Mouse (Mus musculus) forebrain, embryonic 16.5 days (tissue): ENCODE data around the gene Gm15517. TPM values are rescaled to one million over a fixed set of nuclear protein-coding genes. Genes with fewer than 3 reads are reported as not detected.
"Not testable (repeated sequence)": the region's sequence is repeated elsewhere in the genome, so short reads cannot be mapped to it uniquely, and the experiment has no call there.

Source experiments
- ATAC-seq: fragments of 200-750 bp; cut with Nextera tagmentation; 2 replicates; pipeline ENCODE4 v1.8.0; 2017; ENCODE audit warnings: mild to moderate bottlenecking, moderate library complexity
- H3K27ac ChIP-seq: fragments of 300-500 bp; sonication (generic); 2 replicates; pipeline ENCODE4 v1.5.1; 2014; ENCODE audit warnings: low read length, control low read depth
- H3K27me3 ChIP-seq: fragments of 300-500 bp; sonication (generic); replicated peaks from 2 replicates; pipeline ENCODE4 v1.6.1; 2014; ENCODE audit warnings: low read length; ENCODE audit not compliant: control insufficient read depth, insufficient read depth
- H3K36me3 ChIP-seq: fragments of 300-500 bp; sonication (generic); 2 replicates; pipeline ENCODE4 v1.6.1; 2014; ENCODE audit not compliant: control insufficient read depth, insufficient read depth
- H3K4me1 ChIP-seq: fragments of 300-500 bp; sonication (generic); replicated peaks from 2 replicates; pipeline ENCODE4 v1.6.1; 2014; ENCODE audit warnings: low read length; ENCODE audit not compliant: control insufficient read depth, insufficient read depth
- H3K4me2 ChIP-seq: fragments of 300-500 bp; sonication (generic); 2 replicates; pipeline ENCODE4 v1.6.1; 2014; ENCODE audit warnings: mild to moderate bottlenecking, low read length, control low read depth
- H3K4me3 ChIP-seq: fragments of 300-500 bp; sonication (generic); replicated peaks from 2 replicates; pipeline ENCODE4 v1.5.1; 2014; ENCODE audit warnings: mild to moderate bottlenecking, low read length, control low read depth
- H3K9ac ChIP-seq: fragments of 300-500 bp; sonication (generic); replicated peaks from 2 replicates; pipeline ENCODE4 v1.6.1; 2014; ENCODE audit warnings: low read depth, low read length, control low read depth
- H3K9me3 ChIP-seq: fragments of 300-500 bp; sonication (generic); 2 replicates; pipeline ENCODE4 v1.6.1; 2016; ENCODE audit warnings: low read length; ENCODE audit not compliant: control insufficient read depth
- WGBS: fragments of 180-500 bp; shearing (Covaris S2); extraction: QIAGEN DNeasy Blood & Tissue Kit; methylation state at CpG from one replicate; pipeline ENCODE4 v1.1.7; 2014; 5-methylcytosine and 5-hydroxymethylcytosine counted together
- polyA plus RNA-seq: library from polyadenylated mRNA; unstranded; fragments of >200 nt; fragmentation: Nextera tagmentation; extraction: Ambion mirVana; gene quantifications from 2 replicates; pipeline ENCODE4 v1.2.1, GENCODE M21; 2015

Gm15517 gene
- polyA plus RNA-seq, 1 experiment from 2014 or later, result not detected

DNA sequence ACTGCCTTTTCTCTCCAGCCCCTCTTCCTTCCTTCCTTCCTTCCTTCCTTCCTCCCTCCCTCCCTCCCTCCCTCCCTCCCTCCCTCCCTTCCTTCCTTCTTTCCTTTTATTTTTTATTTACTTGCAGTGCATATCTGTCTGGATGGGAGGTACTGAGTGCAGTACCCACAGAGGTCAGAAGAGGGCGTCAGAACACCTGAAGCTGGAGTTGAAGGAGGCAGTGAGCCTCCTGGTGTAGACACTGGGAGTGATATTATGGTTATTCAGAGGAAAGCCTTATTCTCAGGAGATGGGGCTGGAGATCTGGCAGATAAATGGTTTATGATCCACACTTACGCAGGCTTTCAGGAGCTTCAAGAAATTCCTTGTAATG lies 16.0 kb downstream of the Gm15517 start:
- no peaks in the 10 kb centered on the region; the same call in 1 of the 2 replicates for H3K27me3 ChIP-seq
- no peak for ATAC-seq
- no peak overlapping the region for H3K9ac ChIP-seq
- H3K4me2 ChIP-seq, result no peak overlapping the region
- no peaks in the 10 kb centered on the region for H3K36me3 ChIP-seq
- H3K4me3 ChIP-seq, result no peak overlapping the region
- H3K4me1 ChIP-seq, result no peaks in the 10 kb centered on the region
- H3K9me3 ChIP-seq, result no peaks in the 10 kb centered on the region
- 46% methylated on average over 2 of the region's 2 CpGs for WGBS
- no peak overlapping the region for H3K27ac ChIP-seq

DNA sequence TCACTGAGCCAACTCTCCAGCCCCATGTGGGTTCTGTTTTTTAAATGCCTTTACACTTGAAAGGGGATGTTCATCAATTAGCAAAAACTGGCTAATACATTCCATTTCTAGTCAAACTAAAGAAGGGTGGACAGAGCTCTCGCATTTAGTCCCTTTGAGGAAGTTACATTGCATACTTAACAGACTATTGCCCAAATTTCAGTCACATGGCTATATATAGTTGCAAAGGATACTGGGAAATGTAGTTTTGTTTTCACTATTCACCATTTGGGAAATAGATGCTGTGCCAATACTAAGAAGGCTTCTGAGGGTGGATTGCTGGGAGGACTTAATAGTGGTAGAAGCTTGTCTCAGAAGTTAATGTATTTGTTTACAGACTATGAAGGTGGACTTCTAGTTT lies 19.7 kb downstream of the Gm15517 start:
- H3K9me3 ChIP-seq, result no peaks in the 10 kb centered on the region
- no peaks in the 10 kb centered on the region for H3K4me1 ChIP-seq
- no peaks in the 10 kb centered on the region for H3K36me3 ChIP-seq
- ATAC-seq, result peak; percentile 45
- H3K27me3 ChIP-seq, result no peaks in the 10 kb centered on the region
- H3K4me3 ChIP-seq, result no peak overlapping the region
- WGBS, result 45% methylated on average over 1 of the region's 1 CpGs
- no peak overlapping the region for H3K27ac ChIP-seq
- no peak overlapping the region for H3K9ac ChIP-seq
- no peak overlapping the region for H3K4me2 ChIP-seq

DNA sequence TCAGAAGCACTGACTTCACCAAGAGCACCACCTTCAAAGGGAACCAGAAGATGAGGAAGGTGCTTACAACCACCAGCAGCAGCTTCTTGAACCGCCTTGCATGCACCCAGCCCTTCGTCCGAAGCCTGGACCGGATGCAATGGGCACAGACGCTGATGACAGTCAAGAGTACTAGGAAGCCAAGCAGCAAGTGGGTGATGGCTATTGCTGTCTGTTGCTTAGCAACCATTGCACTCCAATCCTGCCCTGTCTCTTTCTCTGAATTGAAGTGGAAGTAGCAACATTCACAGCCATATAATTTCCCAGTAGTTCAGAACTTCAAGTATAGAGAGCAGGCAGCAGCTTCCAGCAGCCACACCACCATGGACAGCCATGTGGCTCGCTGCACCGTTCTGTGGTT lies 20.3 kb downstream of the Gm15517 start:
- no peaks in the 10 kb centered on the region for H3K36me3 ChIP-seq
- H3K27me3 ChIP-seq, result no peaks in the 10 kb centered on the region
- H3K27ac ChIP-seq, result no peak overlapping the region
- no peaks in the 10 kb centered on the region for H3K4me1 ChIP-seq
- H3K9ac ChIP-seq, result no peak overlapping the region
- no peak overlapping the region for H3K4me2 ChIP-seq
- ATAC-seq, result peak; percentile 57; the same call in 1 of the 2 replicates
- no peak overlapping the region for H3K4me3 ChIP-seq
- H3K9me3 ChIP-seq, result no peaks in the 10 kb centered on the region
- 64% methylated on average over 7 of the region's 7 CpGs for WGBS

DNA sequence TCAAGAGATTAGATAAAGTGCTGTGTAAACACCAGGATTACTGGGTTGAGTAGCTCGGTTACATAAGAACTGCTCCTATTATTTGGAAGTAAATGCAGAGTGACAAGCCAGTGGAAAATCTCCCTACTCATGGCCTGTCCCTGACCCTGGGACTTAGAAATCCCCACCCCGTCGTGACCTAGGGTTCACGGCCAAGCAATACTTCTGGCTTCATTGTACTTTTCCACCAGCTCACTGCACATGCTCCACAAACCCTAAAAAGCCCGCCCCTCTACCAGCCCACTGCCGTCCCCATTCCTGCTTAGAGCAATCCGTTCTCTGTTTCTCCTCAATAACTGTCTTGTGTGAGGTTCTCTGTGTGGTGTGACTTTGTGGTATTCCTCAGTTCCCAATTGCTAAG lies 26.5 kb downstream of the Gm15517 start:
- no peaks in the 10 kb centered on the region for H3K27me3 ChIP-seq
- H3K9me3 ChIP-seq, result no peaks in the 10 kb centered on the region
- no peak overlapping the region for H3K27ac ChIP-seq
- H3K9ac ChIP-seq, result no peak overlapping the region
- no peaks in the 10 kb centered on the region for H3K36me3 ChIP-seq
- H3K4me1 ChIP-seq, result no peaks in the 10 kb centered on the region
- H3K4me2 ChIP-seq, result no peak overlapping the region
- 71% methylated on average over 7 of the region's 7 CpGs for WGBS
- H3K4me3 ChIP-seq, result no peak overlapping the region
- ATAC-seq, result no peak

DNA sequence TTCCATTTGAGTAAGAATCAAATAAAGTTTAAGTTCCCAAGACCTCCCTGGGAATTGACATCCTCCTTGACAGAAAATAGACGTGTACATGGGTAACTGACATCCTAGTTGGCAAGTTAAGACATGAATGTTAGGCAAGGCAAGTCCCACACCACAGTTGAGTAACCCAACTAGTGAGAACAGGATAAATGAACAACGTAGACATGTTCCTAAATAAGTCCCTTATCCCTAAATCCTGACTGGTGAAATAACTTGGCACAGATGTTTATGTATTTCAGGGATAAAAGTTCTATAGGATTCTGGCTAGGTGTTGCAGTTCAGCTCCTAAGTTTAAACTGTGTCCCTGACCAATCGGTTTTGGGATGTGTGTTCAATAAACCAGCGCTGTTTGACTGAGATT lies 29.7 kb downstream of the Gm15517 start:
- H3K27me3 ChIP-seq, result no peaks in the 10 kb centered on the region
- no peak overlapping the region for H3K4me3 ChIP-seq
- no peak for ATAC-seq
- H3K4me1 ChIP-seq, result no peaks in the 10 kb centered on the region
- H3K9me3 ChIP-seq, result no peaks in the 10 kb centered on the region
- H3K27ac ChIP-seq, result no peak overlapping the region
- no peak overlapping the region for H3K4me2 ChIP-seq
- H3K9ac ChIP-seq, result no peak overlapping the region
- WGBS, result 79% methylated on average over 4 of the region's 4 CpGs
- no peaks in the 10 kb centered on the region for H3K36me3 ChIP-seq

DNA sequence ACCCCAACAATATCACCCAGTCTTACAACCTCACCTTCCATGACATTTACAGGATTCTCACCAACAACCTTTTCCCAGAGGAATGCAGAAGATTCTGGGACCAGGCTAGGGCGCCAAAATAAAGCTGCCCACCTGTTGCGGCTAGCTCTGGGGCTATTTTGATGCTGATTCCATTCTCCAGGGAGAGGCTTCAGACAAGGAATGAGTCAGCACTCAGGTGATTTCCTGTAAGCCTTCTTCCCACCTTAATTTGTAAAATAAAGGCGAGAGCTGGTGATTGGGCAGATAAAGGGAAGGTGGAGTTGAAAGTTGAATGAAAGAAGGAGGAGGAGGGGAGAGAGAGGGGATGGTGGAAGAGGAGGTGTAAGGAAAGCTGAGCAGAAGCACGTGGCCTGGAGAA lies 30.2 kb downstream of the Gm15517 start:
- H3K36me3 ChIP-seq, result no peaks in the 10 kb centered on the region
- H3K9me3 ChIP-seq, result no peaks in the 10 kb centered on the region
- H3K4me2 ChIP-seq, result no peak overlapping the region
- no peaks in the 10 kb centered on the region for H3K27me3 ChIP-seq
- H3K9ac ChIP-seq, result no peak overlapping the region
- H3K27ac ChIP-seq, result no peak overlapping the region
- H3K4me1 ChIP-seq, result no peaks in the 10 kb centered on the region
- H3K4me3 ChIP-seq, result no peak overlapping the region
- 56% methylated on average over 4 of the region's 4 CpGs for WGBS
- ATAC-seq, result no peak

DNA sequence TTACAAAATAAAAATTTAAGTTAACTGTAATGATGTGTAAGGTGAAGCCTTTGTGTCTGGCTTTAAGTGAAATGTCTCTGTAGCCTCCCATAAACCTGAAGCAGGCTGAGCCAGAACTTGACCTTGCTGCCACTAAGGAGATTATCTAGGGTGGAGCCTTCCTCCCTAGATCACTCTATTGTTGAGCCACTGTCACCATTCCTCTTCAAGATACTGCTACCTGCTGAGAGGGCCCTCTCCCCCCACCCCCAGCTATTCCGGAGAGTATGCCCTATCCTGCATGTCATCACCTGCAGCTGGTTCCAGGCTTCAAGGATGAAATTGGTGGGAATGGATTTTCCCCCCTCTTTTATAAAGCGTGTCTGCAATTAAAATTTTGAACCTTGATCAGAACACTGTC lies 36.3 kb downstream of the Gm15517 start:
- not testable (repeated sequence) for H3K9me3 ChIP-seq, H3K9ac ChIP-seq, H3K4me3 ChIP-seq, H3K36me3 ChIP-seq, H3K27me3 ChIP-seq, H3K4me2 ChIP-seq, ATAC-seq, H3K27ac ChIP-seq, H3K4me1 ChIP-seq
- WGBS, result 92% methylated on average over 2 of the region's 2 CpGs

DNA sequence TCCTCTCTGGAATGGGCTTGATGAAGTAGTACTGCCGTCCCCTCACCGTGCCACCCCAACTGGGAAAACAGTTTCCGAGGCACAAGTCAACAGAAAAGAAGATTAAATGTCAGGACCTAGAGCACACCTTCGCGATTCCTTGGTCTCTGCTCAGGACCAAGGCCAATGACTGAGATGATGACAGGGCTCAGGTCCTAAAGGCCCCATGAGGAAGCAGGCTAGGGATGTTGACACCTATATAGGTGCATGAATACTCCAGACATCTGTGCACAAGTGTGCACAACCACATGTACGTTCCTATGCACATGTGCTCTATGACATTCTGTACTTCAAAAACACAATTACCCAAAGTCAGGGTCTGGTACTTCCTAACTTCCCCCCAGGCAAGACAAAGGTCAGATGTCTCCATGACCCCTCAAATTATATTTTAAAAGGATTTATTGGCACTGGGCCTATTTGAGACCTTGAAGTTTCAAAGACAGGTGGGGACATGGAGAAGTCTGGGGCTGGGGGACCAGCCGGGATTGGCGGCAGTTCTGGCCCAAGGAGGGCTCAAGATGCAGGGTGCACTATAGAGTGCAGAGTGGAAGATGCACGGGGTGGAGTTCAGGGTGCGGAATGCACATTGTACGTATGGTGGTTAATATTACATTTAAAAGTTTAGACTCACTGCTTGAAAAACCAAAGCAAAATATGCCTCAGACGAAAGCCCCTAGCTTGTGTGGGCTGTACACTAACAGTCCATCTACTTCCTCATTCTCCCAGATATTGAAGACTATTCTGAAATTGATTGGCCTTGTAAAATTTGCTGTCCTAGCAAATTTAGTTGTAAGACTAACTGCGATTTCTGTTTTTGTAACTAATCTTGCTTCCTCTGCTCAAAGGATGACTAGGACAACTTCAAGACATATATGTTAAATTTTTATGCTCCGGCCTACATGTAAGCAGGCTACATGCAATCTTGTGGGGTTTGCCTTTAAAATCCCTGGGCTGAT lies 42.4 kb downstream of the Gm15517 start:
- Histone ChIP-seq H3K4me2 (peak overlapping the region; percentile 87), H3K27me3 (no peaks in the 10 kb centered on the region), H3K4me1 (peaks cover 14% of the 10 kb centered on the region), H3K4me3 (peak overlapping the region; percentile 78), H3K9ac (peak overlapping the region; percentile 97), H3K9me3 (no peaks in the 10 kb centered on the region), H3K27ac (peak overlapping the region; percentile 95), H3K36me3 (no peaks in the 10 kb centered on the region)
- ATAC-seq, result no peak
- WGBS, result 86% methylated on average over 14 of the region's 14 CpGs

DNA sequence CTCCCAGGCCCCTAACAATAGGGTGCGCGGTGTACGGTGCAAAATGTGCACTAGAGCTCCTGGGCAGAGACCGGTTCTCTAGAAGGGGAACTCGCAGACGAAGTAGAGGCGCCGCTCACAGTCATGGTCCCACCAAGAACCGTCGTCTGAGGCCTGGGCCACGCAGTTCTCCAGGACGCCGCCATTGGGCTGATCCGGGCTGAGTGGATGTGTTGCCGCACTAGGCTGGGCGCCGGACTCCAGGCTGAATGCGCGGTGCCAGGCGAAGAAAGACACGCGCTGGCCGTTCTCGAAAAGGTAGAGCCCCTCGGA lies 43.2 kb downstream of the Gm15517 start:
- under 1% methylated on average over 25 of the region's 25 CpGs for WGBS
- no peaks in the 10 kb centered on the region for H3K9me3 ChIP-seq
- H3K27me3 ChIP-seq, result no peaks in the 10 kb centered on the region
- H3K4me3 ChIP-seq, result peak overlapping the region; percentile 78
- no peaks in the 10 kb centered on the region for H3K36me3 ChIP-seq
- peak overlapping the region; percentile 87 for H3K4me2 ChIP-seq
- peak overlapping the region; percentile 95 for H3K27ac ChIP-seq
- peak overlapping the region; percentile 97 for H3K9ac ChIP-seq
- H3K4me1 ChIP-seq, result peaks cover 14% of the 10 kb centered on the region
- peak; percentile 47 for ATAC-seq
